Mouse (Mus musculus): ENCODE data around the gene D630045J12Rik.

D630045J12Rik gene

GRCm38 (mm10) chr6:38087242-38088026, 166.4 kb downstream of the D630045J12Rik start:
- DNase-seq (ENCODE audit: low spot score), result no peak

GRCm38 (mm10) chr6:38083204-38083603, 170.6 kb downstream of the D630045J12Rik start:
- no peak for DNase-seq (ENCODE audit: low spot score)

GRCm38 (mm10) chr6:38081727-38082341, 172.0 kb downstream of the D630045J12Rik start:
- DNase-seq (ENCODE audit: low spot score), result no peak

- no peak for DNase-seq (ENCODE audit: low spot score)
These were observed 173.4 kb downstream of the D630045J12Rik start for GRCm38 (mm10) chr6:38080364-38080763.

GRCm38 (mm10) chr6:38073592-38073991, 180.2 kb downstream of the D630045J12Rik start:
- no peak for DNase-seq (ENCODE audit: low spot score)
